Mouse (Mus musculus) C2C12 (cell line): Measurements from ENCODE around the gene Abr. TPM values are rescaled to one million over a fixed set of nuclear protein-coding genes. Genes with fewer than 3 reads are reported as not detected.

Source experiments
- H3K27me3 ChIP-seq: one replicate; pipeline ENCODE4 v1.6.1; 2011; ENCODE audit not compliant: control insufficient read depth, insufficient read depth, insufficient read length
- H3K36me3 ChIP-seq: one replicate; pipeline ENCODE4 v1.6.1; 2011; ENCODE audit not compliant: control insufficient read depth, insufficient read depth
- H3K4me3 ChIP-seq: one replicate; pipeline ENCODE4 v1.5.1; 2011; ENCODE audit warnings: mild to moderate bottlenecking, control low read depth; ENCODE audit not compliant: poor library complexity, insufficient read depth, severe bottlenecking
- H3K79me2 ChIP-seq: one replicate; pipeline ENCODE4 v1.6.1; 2011; ENCODE audit not compliant: control insufficient read depth, insufficient read depth
- H3K79me3 ChIP-seq: one replicate; pipeline ENCODE4 v1.6.1; 2011; ENCODE audit warnings: low read depth, control low read depth
- H3ac ChIP-seq: one replicate; pipeline ENCODE3; 2011; ENCODE audit warnings: low read depth; ENCODE audit not compliant: control insufficient read depth, insufficient read length
- CEBPB ChIP-seq: IDR thresholded peaks from one replicate; pipeline ENCODE4 v1.6.1; 2011; ENCODE audit warnings: low read depth, mild to moderate bottlenecking, control low read depth, moderate library complexity
- CTCF ChIP-seq: IDR thresholded peaks from one replicate; pipeline ENCODE4 v1.5.1; 2011; ENCODE audit not compliant: control insufficient read depth, insufficient read depth, insufficient read length
- FOSL1 ChIP-seq: IDR thresholded peaks from one replicate; pipeline ENCODE4 v1.8.0; 2011; ENCODE audit warnings: mild to moderate bottlenecking, low read length; ENCODE audit not compliant: poor library complexity, insufficient read depth, severe bottlenecking
- MAX ChIP-seq: IDR thresholded peaks from one replicate; pipeline ENCODE4 v1.6.1; 2011; ENCODE audit warnings: mild to moderate bottlenecking, control low read depth
- MYOD1 ChIP-seq: IDR thresholded peaks from one replicate; pipeline ENCODE4 v1.6.1; 2011; ENCODE audit warnings: low read depth; ENCODE audit not compliant: control insufficient read depth, insufficient read length
- MYOG ChIP-seq: IDR thresholded peaks from one replicate; pipeline ENCODE4 v1.6.1; 2011; ENCODE audit not compliant: control insufficient read depth, insufficient read length; ENCODE audit errors: extremely low read depth
- USF1 ChIP-seq: IDR thresholded peaks from one replicate; pipeline ENCODE4 v1.6.1; 2011; ENCODE audit warnings: low read depth, mild to moderate bottlenecking, control low read depth, moderate library complexity
- polyA plus RNA-seq: library from polyadenylated mRNA; unstranded; fragments of >200 nt; fragmentation: generic; extraction: Trizol; gene quantifications from one replicate; pipeline ENCODE4 v1.2.1, GENCODE M21; 2012; ENCODE audit warnings: missing spikeins

The Abr gene
- polyA plus RNA-seq, 1 experiment, result 72.8 TPM

DNA sequence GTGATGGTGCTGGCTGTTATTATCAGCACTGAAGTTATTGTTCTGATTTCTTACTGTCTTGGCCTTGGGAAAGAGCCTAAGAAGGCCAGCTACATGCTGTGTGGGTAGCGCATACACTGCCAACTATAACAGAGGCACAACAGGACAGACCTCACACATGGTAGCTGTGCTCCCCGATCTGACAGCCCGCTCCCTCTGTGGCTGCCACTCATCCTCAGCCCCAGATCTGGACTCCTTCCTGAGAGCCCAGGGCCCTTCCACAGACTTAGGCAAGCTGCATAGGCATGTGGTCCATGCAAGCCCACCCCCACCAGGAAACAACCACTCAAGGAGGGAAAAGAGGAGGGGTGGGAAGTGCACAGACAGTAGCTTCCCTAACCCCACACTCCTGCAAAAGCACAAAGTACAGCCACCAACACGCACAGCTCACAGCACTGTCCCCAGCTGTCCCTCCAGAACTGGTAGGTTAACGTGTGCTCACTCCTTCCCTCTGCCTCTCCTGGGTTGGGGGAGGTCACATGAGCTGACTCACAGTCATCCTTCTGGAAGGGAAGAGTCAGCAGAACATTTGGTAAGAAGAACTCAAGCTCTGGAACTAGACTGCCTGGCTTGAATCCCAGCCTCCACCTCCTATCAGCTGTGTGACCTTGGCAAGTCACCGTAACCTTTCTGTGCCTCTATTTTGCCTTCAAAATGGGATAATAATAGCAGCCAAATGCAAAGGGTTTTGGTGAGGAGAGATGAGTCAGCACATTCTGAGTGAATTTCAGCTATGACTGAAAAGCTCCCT, 92.6 kb downstream of the Abr start:
- H3K79me3 ChIP-seq, result peaks cover 11% of the 10 kb centered on the region
- no peaks in the 10 kb centered on the region for H3K27me3 ChIP-seq

DNA sequence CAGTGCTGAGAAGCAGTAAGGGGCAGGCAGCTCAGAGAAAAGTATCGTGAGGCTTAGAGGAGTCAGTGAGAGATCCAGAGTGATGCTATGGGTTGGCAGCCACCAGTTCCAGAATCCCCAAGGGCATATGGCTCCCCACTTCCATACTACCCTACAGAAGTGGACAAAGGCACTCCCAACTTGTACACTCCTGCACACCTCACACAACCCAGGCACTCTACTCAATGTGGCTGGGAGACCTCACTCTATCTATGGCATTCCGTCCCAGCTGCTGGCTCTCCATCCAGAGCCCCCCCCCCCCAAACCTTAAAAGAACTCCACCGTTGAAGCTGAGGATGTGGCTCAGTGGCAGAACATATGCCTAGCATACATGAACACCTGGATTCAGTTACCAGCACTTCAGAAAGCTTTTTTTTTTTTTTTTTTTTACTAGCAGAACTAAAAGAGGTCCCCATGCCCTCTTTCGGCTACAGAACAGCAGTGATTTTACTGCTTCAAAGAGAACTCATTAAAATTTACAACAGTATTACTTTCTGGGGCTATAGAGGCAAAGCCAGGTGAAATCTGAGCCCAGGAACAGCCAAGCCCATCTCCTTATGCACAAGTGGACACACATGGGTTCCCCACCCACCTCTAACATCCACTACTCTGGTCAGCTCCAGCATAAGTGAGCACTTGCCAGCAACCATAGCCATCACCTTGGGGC, 96.3 kb downstream of the Abr start:
- TF ChIP-seq CEBPB (no peak), USF1 (no peak), CTCF (no peak), MYOG (no peak), MYOD1 (no peak), MAX (no peak), FOSL1 (no peak)
- H3K27me3 ChIP-seq, result no peaks in the 10 kb centered on the region
- no peak overlapping the region for H3K4me3 ChIP-seq
- H3K79me2 ChIP-seq, result peaks cover 69% of the 10 kb centered on the region
- H3K79me3 ChIP-seq, result peaks cover 7% of the 10 kb centered on the region
- no peaks in the 10 kb centered on the region for H3K36me3 ChIP-seq
- H3ac ChIP-seq, result no peak overlapping the region

More for the DNA sequence above, 92.6 kb downstream of the Abr start:
- peaks cover 81% of the 10 kb centered on the region for H3K79me2 ChIP-seq
- H3K36me3 ChIP-seq, result peaks cover 4% of the 10 kb centered on the region
- no peak overlapping the region for H3K4me3 ChIP-seq
- TF ChIP-seq CTCF (no peak), FOSL1 (no peak), USF1 (peak; percentile 86), MAX (no peak), CEBPB (no peak), MYOG (no peak), MYOD1 (no peak)
- no peak overlapping the region for H3ac ChIP-seq

DNA sequence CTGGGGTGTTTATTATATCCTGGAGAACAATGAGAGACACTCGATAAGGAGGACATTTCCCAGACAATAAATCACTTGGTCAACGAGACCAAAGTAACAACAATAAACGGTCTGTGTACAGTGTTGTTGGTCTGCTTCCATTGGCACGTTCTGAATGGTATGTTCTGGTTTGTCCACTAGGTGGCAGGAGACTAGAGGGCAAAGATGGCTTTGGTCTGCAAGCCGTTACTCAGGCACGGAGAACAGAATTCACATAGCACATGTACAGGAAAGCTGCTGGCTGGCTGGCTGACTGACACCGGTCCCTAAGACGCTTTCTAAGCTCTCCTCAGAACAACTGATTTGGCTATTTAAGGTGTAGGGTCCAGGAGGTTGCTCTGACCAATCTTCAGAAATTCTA, 97.2 kb downstream of the Abr start:
- H3ac ChIP-seq, result no peak overlapping the region
- no peak overlapping the region for H3K4me3 ChIP-seq
- H3K27me3 ChIP-seq, result no peaks in the 10 kb centered on the region
- H3K79me2 ChIP-seq, result peaks cover 68% of the 10 kb centered on the region
- H3K79me3 ChIP-seq, result peaks cover 5% of the 10 kb centered on the region
- TF ChIP-seq MYOD1 (no peak), CTCF (peak; percentile 73), MYOG (no peak)
- no peaks in the 10 kb centered on the region for H3K36me3 ChIP-seq

DNA sequence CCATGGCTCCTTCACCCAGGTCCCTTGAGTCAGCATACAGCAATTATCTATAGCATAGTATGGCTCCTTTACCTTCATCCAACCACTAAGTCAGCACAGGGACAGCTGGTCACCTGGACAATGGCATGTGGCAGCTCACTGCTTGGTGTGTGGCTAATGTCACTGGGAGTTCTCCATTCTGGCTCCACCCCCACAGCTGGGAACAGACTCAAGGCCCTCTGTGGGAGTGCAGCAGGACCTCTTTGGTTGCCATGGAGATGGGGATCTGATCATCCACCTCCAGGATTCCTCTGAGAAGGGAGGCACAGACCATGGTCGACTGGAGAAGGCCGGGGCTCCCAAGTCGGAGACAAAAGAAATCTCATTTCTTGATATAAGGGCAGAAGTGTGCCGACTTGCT, 98.8 kb downstream of the Abr start:
- Histone ChIP-seq H3K27me3 (no peaks in the 10 kb centered on the region), H3K79me2 (peaks cover 71% of the 10 kb centered on the region), H3ac (no peak overlapping the region), H3K36me3 (no peaks in the 10 kb centered on the region), H3K79me3 (peaks cover 5% of the 10 kb centered on the region), H3K4me3 (no peak overlapping the region)
- no peak for TF ChIP-seq MYOD1
- no peak for TF ChIP-seq MYOG
- no peak for TF ChIP-seq MAX
- TF ChIP-seq CEBPB, result no peak
- no peak for TF ChIP-seq USF1
- TF ChIP-seq CTCF, result no peak
- no peak for TF ChIP-seq FOSL1

DNA sequence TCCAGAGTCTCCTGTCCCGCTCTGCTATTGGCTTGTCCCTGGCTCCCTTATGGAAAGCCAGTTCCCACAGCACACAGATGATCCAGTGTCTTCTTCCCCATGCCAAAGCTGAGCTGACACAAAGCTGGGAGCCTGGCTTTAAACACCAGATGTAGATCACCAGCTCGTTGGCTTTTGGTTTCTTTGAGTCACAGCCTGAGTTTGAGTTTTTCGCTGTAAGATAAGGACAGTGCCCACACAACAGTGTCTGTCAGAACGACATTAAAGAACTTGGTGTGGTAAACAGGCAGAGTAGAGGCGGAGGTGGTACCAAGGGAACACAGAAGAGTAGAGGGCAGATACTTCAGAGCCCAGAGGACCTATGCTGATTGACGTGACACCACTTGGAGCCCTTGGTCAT, 101.2 kb downstream of the Abr start:
- H3K36me3 ChIP-seq, result no peaks in the 10 kb centered on the region
- peaks cover 5% of the 10 kb centered on the region for H3K79me3 ChIP-seq
- no peak overlapping the region for H3K4me3 ChIP-seq
- H3K79me2 ChIP-seq, result peaks cover 60% of the 10 kb centered on the region
- no peak for TF ChIP-seq MYOD1
- no peak for TF ChIP-seq USF1
- TF ChIP-seq CEBPB, result no peak
- TF ChIP-seq CTCF, result no peak
- TF ChIP-seq FOSL1, result no peak
- TF ChIP-seq MYOG, result no peak
- TF ChIP-seq MAX, result no peak
- no peak overlapping the region for H3ac ChIP-seq
- no peaks in the 10 kb centered on the region for H3K27me3 ChIP-seq

DNA sequence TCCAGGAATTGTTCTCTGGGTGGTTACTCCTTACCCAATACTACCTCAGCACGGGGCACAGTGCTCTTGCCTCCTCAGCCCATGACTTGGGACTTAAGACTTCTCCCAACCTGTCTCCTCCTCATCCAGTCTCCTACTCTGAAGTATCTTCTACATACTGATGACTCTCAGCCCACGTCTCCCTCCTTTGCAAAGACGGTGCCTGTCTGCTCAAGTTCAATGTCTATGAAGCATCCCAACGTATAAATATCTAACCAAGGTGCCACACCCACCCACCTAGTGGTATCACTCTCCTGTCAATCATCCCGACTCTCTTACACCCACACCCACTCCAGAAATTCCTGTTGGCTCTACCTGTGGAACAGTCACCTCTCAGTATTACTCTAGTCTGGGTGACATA, 103.5 kb downstream of the Abr start:
- no peaks in the 10 kb centered on the region for H3K36me3 ChIP-seq
- H3ac ChIP-seq, result no peak overlapping the region
- no peaks in the 10 kb centered on the region for H3K27me3 ChIP-seq
- H3K79me3 ChIP-seq, result peaks cover 7% of the 10 kb centered on the region
- H3K79me2 ChIP-seq, result peaks cover 58% of the 10 kb centered on the region
- H3K4me3 ChIP-seq, result no peak overlapping the region
- TF ChIP-seq MAX, result no peak
- TF ChIP-seq FOSL1, result no peak
- TF ChIP-seq MYOG, result no peak
- no peak for TF ChIP-seq MYOD1
- no peak for TF ChIP-seq CTCF
- TF ChIP-seq CEBPB, result no peak
- TF ChIP-seq USF1, result no peak
